Mouse (Mus musculus): Measurements from ENCODE around the gene 1700018F24Rik. TPM values are rescaled to one million over a fixed set of nuclear protein-coding genes. Genes with fewer than 3 reads are reported as not detected.
"Not testable (repeated sequence)": the region's sequence is repeated elsewhere in the genome, so short reads cannot be mapped to it uniquely, and the experiment has no call there.

1700018F24Rik gene
- polyA plus RNA-seq, 1 experiment from 2014 or later, result not detected

GRCm38 (mm10) chr5:145083201-145083600 lies 40.4 kb downstream of the 1700018F24Rik start:
- not testable (repeated sequence) for H3K27me3 ChIP-seq; H3K36me3 ChIP-seq (replicated peaks); H3K9me3 ChIP-seq (replicated peaks)
- Histone ChIP-seq H3K4me2 (peak overlapping the region; percentile 85), H3K9ac (peak overlapping the region; percentile 93), H3K27ac (replicated peaks) (peak overlapping the region; percentile 73; the same call in 1 of the 2 replicates), H3K4me3 (replicated peaks) (peak overlapping the region; percentile 94), H3K4me1 (replicated peaks) (peaks cover 26% of the 10 kb centered on the region)
- 0 out of 2 replicates have a peak, but pooled peaks have one; percentile 1 for ATAC-seq (ENCODE audit: insufficient read depth)
- WGBS (ENCODE audit: insufficient replicate concordance), result 40% methylated on average over 6 of the region's 6 CpGs

DNA sequence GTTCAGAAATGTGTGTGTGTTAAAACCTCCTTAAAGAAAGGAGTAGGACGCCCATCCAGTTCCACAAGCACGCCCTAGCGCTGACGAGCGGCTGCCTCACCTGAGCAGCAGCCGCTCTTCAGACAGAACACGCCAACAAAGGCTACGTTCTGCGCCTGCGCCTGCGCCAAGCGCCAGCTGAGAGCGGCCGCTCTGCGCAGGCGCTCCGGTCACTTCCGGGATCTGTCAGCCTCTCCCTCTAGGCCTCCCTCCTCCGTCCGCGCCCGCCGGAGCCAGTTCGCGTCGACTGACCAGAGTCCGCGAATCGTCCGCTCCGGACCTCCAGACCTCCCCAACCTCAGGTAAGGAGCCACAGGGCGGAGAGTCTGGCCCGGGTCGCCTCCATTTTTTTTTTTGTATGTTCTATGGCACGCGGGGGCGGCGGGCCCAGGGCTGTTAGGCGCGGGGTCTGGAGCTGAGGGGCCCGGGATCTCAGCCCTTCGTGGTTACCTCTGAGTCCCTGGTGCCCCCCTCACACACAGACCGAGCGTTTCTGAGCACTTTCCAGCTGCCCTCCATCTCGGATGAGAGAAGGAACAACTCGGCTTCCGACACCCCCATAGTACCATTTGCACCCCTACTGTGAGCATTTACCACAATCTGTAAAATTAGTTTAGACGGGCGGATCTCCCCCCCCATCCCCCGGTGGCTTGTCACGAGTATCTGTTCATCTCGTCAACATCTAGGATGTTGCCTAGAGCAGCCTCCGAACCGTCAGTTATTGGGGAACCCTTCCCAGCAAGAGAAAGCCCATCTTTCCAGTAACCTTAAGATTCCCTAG lies 41.1 kb downstream of the 1700018F24Rik start, which contains the start of the genes Arpc1a and Kpna7:
Gene Arpc1a, plus strand, starts transcription at position 199 of the 820 bp plus-strand sequence.
Gene Kpna7, minus strand, starts transcription at position 399 of the 820 bp plus-strand sequence.
- peaks cover 10% of the 10 kb centered on the region; the same call in 1 of the 2 replicates for H3K36me3 ChIP-seq (replicated peaks)
- H3K27ac ChIP-seq (replicated peaks), result peak within 1 kb of the TSS; percentile 73

GRCm38 (mm10) chr5:145084822-145085221 lies 42.0 kb downstream of the 1700018F24Rik start:
- H3K4me3 ChIP-seq (replicated peaks), result peak overlapping the region; percentile 94

More for the DNA sequence above, 41.1 kb downstream of the 1700018F24Rik start, which contains the start of the genes Arpc1a and Kpna7:
- peaks cover 26% of the 10 kb centered on the region for H3K4me1 ChIP-seq (replicated peaks)
- H3K9ac ChIP-seq, result peak within 1 kb of the TSS; percentile 93
- H3K4me3 ChIP-seq (replicated peaks), result peak within 1 kb of the TSS; percentile 94
- WGBS (ENCODE audit: insufficient replicate concordance), result under 1% methylated on average over 54 of the region's 54 CpGs
- peak; percentile 97 for ATAC-seq (ENCODE audit: insufficient read depth)
- peak within 1 kb of the TSS; percentile 85 for H3K4me2 ChIP-seq
- H3K27me3 ChIP-seq, result no peaks in the 10 kb centered on the region
- H3K9me3 ChIP-seq (replicated peaks), result no peaks in the 10 kb centered on the region

DNA sequence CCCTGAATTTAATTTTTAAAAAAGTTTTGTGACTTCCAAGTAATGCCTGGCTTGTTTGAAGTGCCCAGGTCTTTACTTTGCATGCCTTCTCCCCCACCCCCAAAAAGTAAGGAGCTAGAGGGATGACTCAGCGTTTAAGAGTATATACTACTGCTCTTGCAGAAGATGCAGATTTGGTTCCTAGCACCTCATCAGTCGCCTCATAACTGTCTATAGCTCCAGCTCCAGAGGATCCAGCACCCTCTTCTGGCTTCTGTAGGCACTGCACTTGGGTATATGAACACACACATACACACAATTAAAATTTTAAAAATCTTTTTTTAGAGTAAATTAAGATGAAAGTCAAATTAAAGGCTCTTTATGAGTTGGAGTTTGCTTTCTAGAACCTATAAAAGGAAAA lies 45.4 kb downstream of the 1700018F24Rik start:
- Histone ChIP-seq H3K4me3 (replicated peaks) (no peak overlapping the region), H3K9ac (no peak overlapping the region), H3K4me2 (no peak overlapping the region), H3K36me3 (replicated peaks) (peaks cover 32% of the 10 kb centered on the region), H3K4me1 (replicated peaks) (peaks cover 29% of the 10 kb centered on the region), H3K27ac (replicated peaks) (no peak overlapping the region), H3K27me3 (no peaks in the 10 kb centered on the region), H3K9me3 (replicated peaks) (no peaks in the 10 kb centered on the region)
- WGBS (ENCODE audit: insufficient replicate concordance), result 89% methylated on average over 2 of the region's 2 CpGs
- ATAC-seq (ENCODE audit: insufficient read depth), result no peak

More at GRCm38 (mm10) chr5:145084822-145085221, 42.0 kb downstream of the 1700018F24Rik start:
- H3K36me3 ChIP-seq (replicated peaks), result peaks cover 10% of the 10 kb centered on the region; the same call in 1 of the 2 replicates
- 0 out of 2 replicates have a peak overlapping the region, but pooled peaks have one; percentile 73 for H3K27ac ChIP-seq (replicated peaks)
- H3K27me3 ChIP-seq, result no peaks in the 10 kb centered on the region
- 38% methylated on average over 2 of the region's 2 CpGs for WGBS (ENCODE audit: insufficient replicate concordance)
- ATAC-seq (ENCODE audit: insufficient read depth), result no peak
- H3K4me1 ChIP-seq (replicated peaks), result peaks cover 32% of the 10 kb centered on the region
- H3K9ac ChIP-seq, result peak overlapping the region; percentile 93
- no peaks in the 10 kb centered on the region for H3K9me3 ChIP-seq (replicated peaks)
- peak overlapping the region; percentile 85 for H3K4me2 ChIP-seq

DNA sequence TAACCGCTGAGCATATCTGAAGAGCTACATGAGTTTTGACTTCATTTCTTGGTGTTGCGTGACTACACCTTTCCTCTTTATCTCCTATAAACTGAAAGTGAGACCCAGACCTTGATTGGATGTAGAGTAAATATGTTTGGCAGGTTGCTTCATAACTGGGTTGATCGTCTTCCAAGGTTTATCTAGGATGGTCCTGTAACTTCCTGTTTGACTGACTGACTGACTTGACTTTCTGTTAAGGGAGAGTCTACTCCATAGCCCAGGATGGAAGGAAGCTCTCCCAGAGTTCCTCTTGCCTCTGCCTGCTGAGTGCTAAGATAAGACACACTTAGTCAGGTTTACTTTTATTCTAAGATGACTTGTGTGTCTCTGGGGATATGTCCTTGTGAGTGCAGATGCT lies 47.1 kb downstream of the 1700018F24Rik start:
- Histone ChIP-seq H3K27ac (replicated peaks) (no peak overlapping the region), H3K9ac (no peak overlapping the region), H3K4me3 (replicated peaks) (no peak overlapping the region), H3K27me3 (no peaks in the 10 kb centered on the region), H3K9me3 (replicated peaks) (no peaks in the 10 kb centered on the region), H3K4me2 (no peak overlapping the region), H3K4me1 (replicated peaks) (peaks cover 17% of the 10 kb centered on the region), H3K36me3 (replicated peaks) (peaks cover 48% of the 10 kb centered on the region)
- no peak for ATAC-seq (ENCODE audit: insufficient read depth)
- 47% methylated on average over 3 of the region's 3 CpGs for WGBS (ENCODE audit: insufficient replicate concordance)

Other genes starting within 250 kb of the 1700018F24Rik start
- gene Smurf1, start 77.1 kb upstream of the 1700018F24Rik start, polyA plus RNA-seq (2015; fragmentation: Nextera tagmentation; extraction: Ambion mirVana), result 2.0 and 2.3 TPM in 2 replicates
- not detected in 2 replicates for gene Gm4871, start 10.2 kb upstream of the 1700018F24Rik start, polyA plus RNA-seq (2015; fragmentation: Nextera tagmentation; extraction: Ambion mirVana)
- 54.2 and 55.3 TPM in 2 replicates for gene Arpc1a, start 40.8 kb downstream of the 1700018F24Rik start, polyA plus RNA-seq (2015; fragmentation: Nextera tagmentation; extraction: Ambion mirVana)
- 0.10 TPM in 1 of 2 replicates, not detected in the other for gene Kpna7, start 41.0 kb downstream of the 1700018F24Rik start, polyA plus RNA-seq (2015; fragmentation: Nextera tagmentation; extraction: Ambion mirVana)
- 185 and 195 TPM in 2 replicates for gene Arpc1b, start 71.2 kb downstream of the 1700018F24Rik start, polyA plus RNA-seq (2015; fragmentation: Nextera tagmentation; extraction: Ambion mirVana)
- 28.8 and 36.5 TPM in 2 replicates for gene Pdap1, start 97.2 kb downstream of the 1700018F24Rik start, polyA plus RNA-seq (2015; fragmentation: Nextera tagmentation; extraction: Ambion mirVana)
- 121 and 128 TPM in 2 replicates for gene Bud31, start 97.4 kb downstream of the 1700018F24Rik start, polyA plus RNA-seq (2015; fragmentation: Nextera tagmentation; extraction: Ambion mirVana)
- 7.7 and 8.8 TPM in 2 replicates for gene Ptcd1, start 124.1 kb downstream of the 1700018F24Rik start, polyA plus RNA-seq (2015; fragmentation: Nextera tagmentation; extraction: Ambion mirVana)
- gene Cpsf4, start 124.2 kb downstream of the 1700018F24Rik start, polyA plus RNA-seq (2015; fragmentation: Nextera tagmentation; extraction: Ambion mirVana), result 24.4 and 25.1 TPM in 2 replicates
- gene Atp5j2, start 149.1 kb downstream of the 1700018F24Rik start, polyA plus RNA-seq (2015; fragmentation: Nextera tagmentation; extraction: Ambion mirVana), result 406 and 457 TPM in 2 replicates
- gene Zkscan14, start 158.9 kb downstream of the 1700018F24Rik start, polyA plus RNA-seq (2015; fragmentation: Nextera tagmentation; extraction: Ambion mirVana), result 8.7 and 8.8 TPM in 2 replicates
- 3.6 and 3.7 TPM in 2 replicates for gene Zkscan5, start 161.6 kb downstream of the 1700018F24Rik start, polyA plus RNA-seq (2015; fragmentation: Nextera tagmentation; extraction: Ambion mirVana)
- 17.8 and 18.0 TPM in 2 replicates for gene Zfp655, start 188.7 kb downstream of the 1700018F24Rik start, polyA plus RNA-seq (2015; fragmentation: Nextera tagmentation; extraction: Ambion mirVana)
- gene Zscan25, start 237.5 kb downstream of the 1700018F24Rik start, polyA plus RNA-seq (2015; fragmentation: Nextera tagmentation; extraction: Ambion mirVana), result 0.13 and 0.14 TPM in 2 replicates